ENCODE assay signal across 21 mouse cellular contexts in the genomic region with DNA sequence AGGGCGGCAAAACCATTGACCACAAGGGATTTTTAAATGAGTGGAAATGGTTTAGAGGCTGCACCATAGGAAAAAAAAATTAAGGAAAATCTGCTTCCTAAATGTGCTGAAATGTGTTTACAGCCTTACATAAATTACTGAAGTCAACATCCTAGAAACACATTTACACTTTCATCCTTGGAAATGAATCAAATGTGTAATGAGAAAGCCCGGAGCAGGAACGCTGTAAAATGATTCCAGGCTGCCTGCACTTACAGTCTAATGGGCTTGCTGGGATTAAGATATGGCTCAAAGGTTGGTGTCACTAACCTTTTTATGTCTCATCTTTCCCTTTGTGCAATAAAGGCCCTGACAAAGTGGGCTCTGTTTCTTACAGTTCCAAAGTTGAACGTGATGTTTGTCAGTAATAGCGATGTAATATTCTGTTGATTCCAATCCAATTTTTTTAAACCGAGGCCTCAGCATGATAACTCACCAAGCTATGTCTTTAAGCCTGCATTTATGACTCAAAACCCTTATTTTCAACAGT.
DNase-seq lines count a peak whose midpoint lies in the region; ATAC-seq and TF ChIP-seq lines count a peak whose summit lies in the region.
"Had no signal": no experiment of that assay in that cellular context is flagged by ENCODE, and none has a peak within 500 bp of the region (broad histone marks: within the 10 kb centered on the region; RNA-seq: fewer than 3 reads in every experiment).

No protein-coding gene starts in this region.

- no peaks in the 10 kb centered on the region for H3K9me3 ChIP-seq in forebrain, postnatal 0 days (ENCODE audit: low read length)
- no peaks in the 10 kb centered on the region for H3K9me3 ChIP-seq in forebrain, embryonic 15.5 days
- no peaks in the 10 kb centered on the region for H3K9me3 ChIP-seq in midbrain, embryonic 11.5 days (ENCODE audit: control insufficient read depth, low read length)
- no peaks in the 10 kb centered on the region for H3K9me3 ChIP-seq in midbrain, postnatal 0 days (ENCODE audit: low read length)
- H3K9me3 ChIP-seq in limb, embryonic 14.5 days (ENCODE audit: control insufficient read depth, low read length): no peaks in the 10 kb centered on the region
- H3K9me3 ChIP-seq: embryonic facial prominence, embryonic 12.5 days; heart, embryonic 15.5 days; hindbrain, embryonic 13.5 days; intestine, embryonic 15.5 days had no signal

- no peak overlapping the region for H3K9ac ChIP-seq in forebrain, postnatal 0 days
- H3K9ac ChIP-seq in forebrain, embryonic 15.5 days (replicated peaks): no peak overlapping the region
- no peak overlapping the region for H3K9ac ChIP-seq in midbrain, embryonic 11.5 days (ENCODE audit: low read length)
- H3K9ac ChIP-seq in midbrain, postnatal 0 days (replicated peaks; ENCODE audit: low read length, poor library complexity, severe bottlenecking): no peak overlapping the region
- H3K9ac ChIP-seq in limb, embryonic 14.5 days (ENCODE audit: low read depth, low read length, severe bottlenecking): no peak overlapping the region
- H3K9ac ChIP-seq: embryonic facial prominence, embryonic 12.5 days; heart, embryonic 15.5 days; hindbrain, embryonic 13.5 days; intestine, embryonic 15.5 days had no signal

- no peak overlapping the region for H3K4me2 ChIP-seq in forebrain, postnatal 0 days (ENCODE audit: low read depth)
- no peak overlapping the region for H3K4me2 ChIP-seq in forebrain, embryonic 15.5 days (replicated peaks)
- H3K4me2 ChIP-seq in midbrain, embryonic 11.5 days: no peak overlapping the region
- H3K4me2 ChIP-seq in midbrain, postnatal 0 days (ENCODE audit: low read depth, low read length, poor library complexity, severe bottlenecking): no peak overlapping the region
- no peak overlapping the region for H3K4me2 ChIP-seq in limb, embryonic 14.5 days (replicated peaks; ENCODE audit: low read depth, low read length, severe bottlenecking)
- H3K4me2 ChIP-seq: embryonic facial prominence, embryonic 12.5 days; heart, embryonic 11.5 days; heart, embryonic 15.5 days; hindbrain, embryonic 13.5 days; intestine, embryonic 15.5 days had no signal

- peak; percentile 25; the same call in 1 of the 2 replicates for ATAC-seq in forebrain, postnatal 0 days
- no peak for ATAC-seq in forebrain, embryonic 15.5 days (replicated peaks)
- ATAC-seq in midbrain, embryonic 11.5 days (ENCODE audit: low FRiP score): no peak
- ATAC-seq in midbrain, postnatal 0 days (ENCODE audit: low FRiP score): no peak
- ATAC-seq in limb, embryonic 14.5 days (ENCODE audit: low FRiP score, low read depth): peak; percentile 63; the same call in 1 of the 2 replicates
- ATAC-seq in erythroid progenitor cell, adult 5-6 weeks (replicated peaks; ENCODE audit: low FRiP score, poor library complexity, severe bottlenecking): no peak
- ATAC-seq: intestine, embryonic 15.5 days had no signal

- no peaks in the 10 kb centered on the region for H3K36me3 ChIP-seq in forebrain, postnatal 0 days (ENCODE audit: insufficient read depth)
- H3K36me3 ChIP-seq in forebrain, embryonic 15.5 days: no peaks in the 10 kb centered on the region
- H3K36me3 ChIP-seq in midbrain, embryonic 11.5 days (ENCODE audit: control insufficient read depth, insufficient read depth, low read length): no peaks in the 10 kb centered on the region
- H3K36me3 ChIP-seq in midbrain, postnatal 0 days (ENCODE audit: insufficient read depth, low read length): no peaks in the 10 kb centered on the region
- H3K36me3 ChIP-seq in limb, embryonic 14.5 days (ENCODE audit: control insufficient read depth, insufficient read depth, low read length): no peaks in the 10 kb centered on the region
- H3K36me3 ChIP-seq: embryonic facial prominence, embryonic 12.5 days; heart, embryonic 15.5 days; hindbrain, embryonic 13.5 days; intestine, embryonic 15.5 days had no signal

- H3K4me1 ChIP-seq in forebrain, postnatal 0 days (ENCODE audit: insufficient read depth): no peaks in the 10 kb centered on the region
- no peaks in the 10 kb centered on the region for H3K4me1 ChIP-seq in forebrain, embryonic 15.5 days
- no peaks in the 10 kb centered on the region for H3K4me1 ChIP-seq in midbrain, embryonic 11.5 days (ENCODE audit: control insufficient read depth, insufficient read depth, low read length)
- no peaks in the 10 kb centered on the region for H3K4me1 ChIP-seq in midbrain, postnatal 0 days (ENCODE audit: insufficient read depth, low read length)
- no peaks in the 10 kb centered on the region for H3K4me1 ChIP-seq in limb, embryonic 14.5 days (ENCODE audit: control insufficient read depth, insufficient read depth, low read length)
- H3K4me1 ChIP-seq: embryonic facial prominence, embryonic 12.5 days; heart, embryonic 15.5 days; hindbrain, embryonic 13.5 days; intestine, embryonic 15.5 days had no signal

- no peak overlapping the region for H3K4me3 ChIP-seq in forebrain, postnatal 0 days (ENCODE audit: low read depth, low read length)
- H3K4me3 ChIP-seq in forebrain, embryonic 15.5 days: no peak overlapping the region
- no peak overlapping the region for H3K4me3 ChIP-seq in midbrain, embryonic 11.5 days (ENCODE audit: low read depth, low read length)
- H3K4me3 ChIP-seq in midbrain, postnatal 0 days (ENCODE audit: low read depth, low read length): no peak overlapping the region
- no peak overlapping the region for H3K4me3 ChIP-seq in limb, embryonic 14.5 days (replicated peaks; ENCODE audit: low read length)
- H3K4me3 ChIP-seq: embryonic facial prominence, embryonic 12.5 days; heart, adult 2 months; heart, embryonic 15.5 days; hindbrain, embryonic 13.5 days; intestine, embryonic 15.5 days had no signal

- WGBS in forebrain, postnatal 0 days: 67% methylated on average over 6 of the region's 6 CpGs
- 75% methylated on average over 6 of the region's 6 CpGs for WGBS in forebrain, embryonic 15.5 days
- 94% methylated on average over 6 of the region's 6 CpGs for WGBS in midbrain, embryonic 11.5 days
- WGBS in midbrain, postnatal 0 days: 73% methylated on average over 6 of the region's 6 CpGs
- 40% methylated on average over 6 of the region's 6 CpGs for WGBS in limb, embryonic 14.5 days

- no peaks in the 10 kb centered on the region for H3K27me3 ChIP-seq in forebrain, postnatal 0 days (ENCODE audit: insufficient read depth, low read length)
- no peaks in the 10 kb centered on the region for H3K27me3 ChIP-seq in forebrain, embryonic 15.5 days
- H3K27me3 ChIP-seq in midbrain, embryonic 11.5 days (ENCODE audit: control insufficient read depth, insufficient read depth, low read length): no peaks in the 10 kb centered on the region
- H3K27me3 ChIP-seq in midbrain, postnatal 0 days (ENCODE audit: insufficient read depth, low read length): no peaks in the 10 kb centered on the region
- no peaks in the 10 kb centered on the region for H3K27me3 ChIP-seq in limb, embryonic 14.5 days (ENCODE audit: control insufficient read depth, insufficient read depth, low read length)
- H3K27me3 ChIP-seq: embryonic facial prominence, embryonic 12.5 days; heart, embryonic 15.5 days; hindbrain, embryonic 13.5 days; intestine, embryonic 15.5 days had no signal

- no peak for TF ChIP-seq POLR2A in limb, embryonic 14.5 days (IDR thresholded peaks at IDR 0.05; ENCODE audit: borderline replicate concordance, extremely low read depth, insufficient read depth, insufficient read length)

- TF ChIP-seq CTCF in forebrain, postnatal 0 days (IDR thresholded peaks at IDR 0.05; ENCODE audit: low read depth): no peak
- no peak for TF ChIP-seq CTCF in midbrain, postnatal 0 days (IDR thresholded peaks at IDR 0.05)

- H3K27ac ChIP-seq in forebrain, postnatal 0 days (ENCODE audit: low read depth, low read length): no peak overlapping the region
- no peak overlapping the region for H3K27ac ChIP-seq in forebrain, embryonic 15.5 days (replicated peaks)
- no peak overlapping the region for H3K27ac ChIP-seq in midbrain, embryonic 11.5 days (ENCODE audit: low read depth, low read length)
- H3K27ac ChIP-seq in midbrain, postnatal 0 days (ENCODE audit: low read depth, low read length): no peak overlapping the region
- H3K27ac ChIP-seq in limb, embryonic 14.5 days (replicated peaks; ENCODE audit: low read depth, low read length): no peak overlapping the region
- H3K27ac ChIP-seq: embryonic facial prominence, embryonic 12.5 days; heart, adult 2 months; heart, embryonic 15.5 days; hindbrain, embryonic 13.5 days; intestine, embryonic 15.5 days had no signal

- peak; percentile 38 for DNase-seq in forebrain, postnatal 0 days
- DNase-seq in midbrain, embryonic 11.5 days (ENCODE audit: low spot score, missing footprints): peak; percentile 69
- DNase-seq in midbrain, postnatal 0 days (ENCODE audit: low spot score): no peak
- DNase-seq in limb, embryonic 14.5 days (ENCODE audit: low spot score): peak; percentile 18
- DNase-seq in adrenal gland, postnatal 36 days: no peak
- DNase-seq: adrenal gland, adult 2 months; adrenal gland, postnatal 25 days; cerebellum, adult 11 months; cerebellum, adult 8-10 months; cerebellum, postnatal 14 days; embryo, embryonic 11 days; gastrocnemius, postnatal 10 days; heart, adult 2 months; heart, postnatal 14 days had no signal

Comparison
In these comparisons a context has a peak if more than half of its experiments do, and no peak if none do; other contexts are left out.
1. ATAC-seq: peak in forebrain, postnatal 0 days (single experiment) and limb, embryonic 14.5 days (single experiment); none in forebrain, embryonic 15.5 days (single experiment), midbrain, embryonic 11.5 days (single experiment), midbrain, postnatal 0 days (single experiment) and erythroid progenitor cell, adult 5-6 weeks (single experiment).
2. DNase-seq: peak in forebrain, postnatal 0 days (single experiment), midbrain, embryonic 11.5 days (single experiment) and limb, embryonic 14.5 days (single experiment); none in midbrain, postnatal 0 days (single experiment) and adrenal gland, postnatal 36 days (0 of 2).